Mouse (Mus musculus) ovary, adult 18-20 months (tissue): ENCODE measurements around the gene Dscaml1.
A peak's percentile ranks its signal among the peaks of the same experiment; 100 is the strongest.

ENCODE experiments used
- DNase-seq: peaks from one replicate; pipeline ENCODE4 v3.0.0; 2022; ENCODE audit warnings: low spot score, mixed read lengths

Gene Dscaml1

DNA sequence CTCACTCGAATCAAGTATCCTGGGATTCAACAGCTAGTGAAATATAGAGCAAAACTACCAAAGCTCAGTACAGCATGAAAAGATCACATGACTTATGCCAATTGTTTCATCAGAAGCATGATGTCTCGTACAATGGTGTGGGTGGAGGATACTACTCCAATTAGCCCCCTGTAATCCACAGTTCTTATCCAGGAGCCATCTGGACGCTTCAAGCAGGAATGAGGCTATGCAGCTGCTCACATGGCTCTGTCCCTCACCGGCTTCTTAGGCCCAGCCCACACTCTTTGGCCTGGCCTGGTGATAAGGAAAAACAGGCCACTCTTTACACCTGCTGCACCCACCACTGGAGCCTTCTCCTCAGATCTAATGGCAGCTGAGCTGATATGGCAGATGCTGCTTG is 208.6 kb downstream of the Dscaml1 start:
- DNase-seq: no peak

GRCm38 (mm10) chr9:45637346-45637745 is 210.9 kb downstream of the Dscaml1 start:
- DNase-seq: no peak

DNA sequence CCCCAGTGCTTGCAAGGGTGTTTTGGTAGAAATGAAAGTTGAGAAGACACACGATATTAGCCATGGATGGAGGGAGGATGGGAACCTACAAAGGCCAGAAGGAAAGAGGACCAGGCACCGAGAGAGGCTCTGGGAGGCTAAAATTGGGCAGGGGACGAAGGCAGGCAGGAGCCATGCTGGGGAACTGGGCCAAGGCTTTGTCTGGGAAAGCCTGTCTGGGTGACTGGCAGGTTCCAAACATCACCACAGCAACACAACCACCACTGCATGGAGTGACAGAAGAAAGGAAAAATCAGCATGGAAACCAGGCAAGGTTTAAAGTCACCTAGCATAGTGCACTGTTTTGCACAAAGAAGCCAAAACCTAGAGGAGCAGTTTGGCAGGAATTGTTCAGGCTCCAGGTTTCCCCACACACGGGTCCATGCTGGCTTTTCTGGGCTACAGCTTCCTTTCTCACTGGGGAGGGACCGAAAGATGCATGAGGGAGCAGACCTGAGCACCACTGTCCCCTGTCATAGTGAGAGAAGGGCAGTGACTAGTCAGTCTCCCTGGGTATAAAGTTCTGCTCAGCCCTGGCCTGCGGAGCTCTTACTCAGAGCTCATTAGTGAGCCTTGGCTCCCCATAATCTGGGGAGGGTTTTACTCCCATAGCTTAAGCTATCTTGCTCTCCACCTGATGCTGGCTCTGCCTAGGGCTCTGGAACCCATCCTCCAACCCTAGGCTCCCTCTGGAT is 211.9 kb downstream of the Dscaml1 start:
- no peak for DNase-seq

DNA sequence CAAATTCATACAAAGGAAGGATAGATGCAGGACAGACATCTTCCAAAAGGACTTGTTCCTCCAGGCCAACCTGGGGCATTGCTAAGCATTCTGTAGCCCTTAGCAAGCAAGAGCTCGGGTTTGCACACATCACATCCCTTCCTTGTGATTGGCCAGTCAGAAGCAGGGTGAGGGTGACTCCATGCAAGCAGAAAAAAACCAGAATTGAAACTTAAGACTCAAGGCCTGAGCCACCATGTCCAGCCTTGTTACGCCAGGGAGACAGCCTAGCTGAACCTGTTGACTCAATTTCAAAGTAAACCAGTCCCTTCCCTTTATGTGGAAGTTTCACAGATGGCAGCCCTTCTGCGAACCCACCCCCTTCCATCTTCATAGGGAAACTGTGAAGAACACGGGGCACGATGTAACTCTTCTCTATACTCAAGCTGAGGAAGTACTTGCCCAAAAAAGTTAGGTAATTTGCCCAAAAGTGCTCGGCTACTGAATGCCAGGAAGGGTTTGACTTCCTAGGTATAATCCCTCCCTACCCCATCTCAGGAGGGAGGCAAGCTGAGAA is 218.5 kb downstream of the Dscaml1 start:
- DNase-seq: no peak

GRCm38 (mm10) chr9:45645526-45645925 is 219.1 kb downstream of the Dscaml1 start:
- DNase-seq: no peak

GRCm38 (mm10) chr9:45651078-45651809 is 224.8 kb downstream of the Dscaml1 start:
- DNase-seq: no peak

GRCm38 (mm10) chr9:45651810-45652177 is 225.4 kb downstream of the Dscaml1 start:
- no peak for DNase-seq

DNA sequence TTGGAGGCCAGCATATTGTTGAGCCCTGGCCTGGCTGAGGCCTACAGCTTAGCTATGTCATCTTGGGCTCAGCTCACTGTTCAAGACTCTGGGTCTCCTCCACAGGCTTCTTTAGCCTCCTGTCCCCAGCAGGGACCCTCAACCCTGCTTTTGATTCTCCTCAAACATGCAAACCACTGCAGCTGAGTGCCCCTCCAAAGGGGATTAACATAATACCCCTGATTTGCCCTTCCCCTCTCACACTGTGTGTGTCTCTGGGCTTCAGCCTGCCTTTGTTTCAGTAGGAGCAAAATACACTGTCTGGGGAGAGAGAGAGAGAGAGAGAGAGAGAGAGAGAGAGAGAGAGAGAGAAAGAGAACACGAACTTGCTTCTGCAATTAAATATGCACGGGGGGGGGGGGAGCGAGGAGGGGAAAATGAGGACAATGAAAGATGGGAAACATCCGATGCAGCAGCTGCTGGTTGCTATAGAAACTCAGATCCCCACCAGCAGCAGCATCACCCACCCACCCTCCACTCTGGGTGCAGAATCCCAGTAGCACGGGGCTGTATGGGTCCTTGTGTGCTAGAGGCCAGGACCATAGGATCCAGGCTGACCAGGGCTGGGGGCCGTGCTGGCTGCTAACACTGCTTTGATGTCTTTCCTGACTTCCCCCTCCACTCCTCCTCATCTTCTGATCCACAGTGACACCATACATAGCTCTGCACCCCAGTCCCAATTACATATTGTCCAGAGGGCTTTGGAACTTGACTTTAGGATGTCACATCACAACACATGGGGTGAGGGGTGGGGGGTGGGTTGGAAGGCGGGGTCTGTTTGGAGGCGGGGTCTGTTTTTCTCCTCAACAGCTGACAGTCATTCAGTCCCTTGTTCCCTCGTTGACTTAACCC is 231.0 kb downstream of the Dscaml1 start:
- no peak for DNase-seq

DNA sequence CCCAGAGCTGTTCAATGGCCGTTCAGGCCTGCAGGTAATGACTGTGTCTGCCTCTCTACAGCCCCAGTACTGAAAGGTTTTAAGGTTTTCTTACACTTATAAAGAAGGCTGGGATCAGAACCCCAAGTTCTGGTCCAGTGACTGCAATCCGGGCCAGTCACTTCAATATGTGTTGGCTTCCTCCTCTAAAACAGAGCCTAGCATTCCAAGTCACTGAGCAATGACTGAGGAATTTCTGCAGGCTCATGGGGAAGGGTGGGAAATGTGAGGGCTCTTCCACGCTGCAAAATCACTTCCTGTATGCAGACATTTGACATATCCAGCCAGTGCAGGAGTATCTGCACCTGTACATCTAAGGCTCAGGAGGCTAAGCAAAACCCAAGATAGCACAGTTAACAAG is 233.8 kb downstream of the Dscaml1 start:
- DNase-seq: no peak

- DNase-seq: no peak
These were observed 236.0 kb downstream of the Dscaml1 start for GRCm38 (mm10) chr9:45662471-45662870.

DNA sequence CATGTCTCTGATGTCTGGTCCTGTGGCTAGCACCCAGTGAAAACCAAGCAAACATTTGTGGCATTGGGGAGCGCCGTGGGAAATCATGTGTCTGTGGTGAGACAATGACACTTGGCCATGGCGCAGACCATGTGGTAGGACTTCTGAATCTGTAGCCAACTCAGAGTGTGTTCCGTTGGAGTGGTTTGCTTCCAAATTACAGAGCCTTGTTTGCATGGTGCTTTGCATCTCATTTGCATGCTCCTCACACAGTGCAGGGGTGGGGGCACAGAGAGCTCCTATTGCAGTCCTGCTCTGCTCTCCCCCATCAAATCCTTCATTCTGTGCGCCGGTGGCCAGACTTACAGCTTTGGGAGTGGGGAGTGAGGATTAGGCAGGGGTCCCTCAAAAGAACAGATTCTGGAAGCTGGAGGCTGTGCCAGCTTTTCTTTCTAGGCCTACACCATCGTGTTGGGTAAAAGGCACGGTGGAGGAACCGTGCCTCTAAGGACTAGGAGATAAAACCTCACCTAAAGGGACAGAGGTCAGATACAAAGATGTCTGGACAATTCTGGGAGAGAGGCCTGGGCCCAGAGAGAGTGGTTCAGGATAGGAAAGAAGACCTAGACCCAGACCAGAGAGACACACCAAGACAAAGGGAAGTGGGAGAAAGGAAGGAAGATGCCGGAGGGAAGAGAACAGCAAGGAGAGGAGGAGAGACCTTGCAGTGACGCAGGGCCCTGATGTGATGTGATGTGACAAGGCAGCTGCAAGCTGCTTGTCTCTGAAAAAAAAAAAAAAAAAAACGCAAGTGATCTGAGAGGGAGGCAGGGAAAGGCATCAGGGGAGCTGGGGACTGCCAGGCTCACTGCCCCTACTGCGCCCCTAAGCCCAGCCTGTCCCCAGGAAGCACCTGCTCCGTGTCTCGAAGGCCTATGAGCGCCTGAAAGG is 237.2 kb downstream of the Dscaml1 start:
- DNase-seq: no peak

- no peak for DNase-seq
These were observed 237.9 kb downstream of the Dscaml1 start for GRCm38 (mm10) chr9:45664326-45664725.

DNA sequence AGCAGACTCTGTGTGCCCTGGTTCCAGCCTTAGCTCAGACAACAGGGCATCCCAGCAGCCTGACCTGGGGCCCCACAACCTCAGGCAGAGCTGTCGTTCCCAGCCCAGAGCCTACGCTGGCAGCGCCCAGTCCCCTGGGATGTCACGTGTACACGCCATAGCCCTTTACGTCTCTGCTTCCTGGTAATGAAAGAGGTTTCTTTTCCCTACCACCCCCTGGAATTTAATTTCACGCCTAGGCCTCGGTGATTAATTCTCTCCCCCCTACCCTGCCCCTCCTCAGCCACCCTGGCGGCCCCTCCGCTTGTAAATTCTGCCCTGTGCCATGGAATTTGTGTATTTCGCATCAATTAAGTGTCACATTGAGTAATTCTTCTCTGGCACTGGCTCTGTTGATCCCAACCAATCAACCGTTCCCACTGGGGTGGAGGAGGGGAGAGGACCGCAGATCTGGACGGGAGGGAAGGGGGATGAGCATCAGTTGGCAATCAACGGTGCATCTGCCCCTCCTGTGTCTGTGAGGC is 238.5 kb downstream of the Dscaml1 start:
- no peak for DNase-seq

GRCm38 (mm10) chr9:45675931-45676330 is 249.5 kb downstream of the Dscaml1 start:
- DNase-seq: no peak

- DNase-seq: no peak
These were observed 250.2 kb downstream of the Dscaml1 start for GRCm38 (mm10) chr9:45676578-45676977.

DNA sequence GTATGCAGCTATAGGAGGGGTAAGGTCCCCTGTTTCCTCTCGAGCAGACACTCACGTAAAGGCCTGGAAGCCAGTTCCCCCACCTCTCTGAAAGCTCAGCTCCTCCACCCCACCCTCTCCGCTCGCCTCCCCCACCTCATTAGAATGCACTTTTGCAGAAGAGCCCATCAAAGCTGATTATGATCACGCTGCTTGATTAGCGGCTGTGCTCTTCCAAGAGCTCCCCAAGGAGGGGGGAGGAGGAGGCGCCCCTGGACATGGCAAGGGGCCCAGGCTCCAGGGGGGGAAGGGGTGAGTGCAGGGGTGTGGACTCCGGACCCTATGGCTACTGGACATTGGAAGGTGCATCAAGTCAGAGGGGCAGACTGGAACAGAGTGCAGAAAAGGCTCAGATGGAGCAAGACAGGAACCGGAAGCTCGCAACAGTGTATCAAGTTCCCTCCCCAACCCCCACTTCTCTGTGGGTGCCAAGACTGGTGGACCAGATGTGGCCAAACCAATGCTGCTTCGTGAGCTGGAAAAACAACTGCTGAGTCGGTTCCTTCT is 250.9 kb downstream of the Dscaml1 start:
- peak; percentile 19 for DNase-seq

- no peak for DNase-seq
These were observed 251.7 kb downstream of the Dscaml1 start for GRCm38 (mm10) chr9:45677952-45678663.

- no peak for DNase-seq
These were observed 252.2 kb downstream of the Dscaml1 start for GRCm38 (mm10) chr9:45678664-45679026.

GRCm38 (mm10) chr9:45682461-45682998 is 256.1 kb downstream of the Dscaml1 start:
- no peak for DNase-seq
